Mouse (Mus musculus) common myeloid progenitor, adult 5-6 weeks (primary cell): ENCODE measurements around the gene Gpi1. TPM values are rescaled to one million over a fixed set of nuclear protein-coding genes. Genes with fewer than 3 reads are reported as not detected.
"Not testable (repeated sequence)": the region's sequence is repeated elsewhere in the genome, so short reads cannot be mapped to it uniquely, and the experiment has no call there.

Source experiments
- ATAC-seq: replicated peaks from 2 replicates; pipeline ENCODE4 v1.8.0; 2016; ENCODE audit warnings: low read depth, mild to moderate bottlenecking, moderate TSS enrichment, inconsistent platforms; ENCODE audit not compliant: poor library complexity, severe bottlenecking
- total RNA-seq: library from RNA; stranded (forward); fragments of 200-1000, 187-1606 nt; gene quantifications from 2 replicates; pipeline ENCODE4 v1.2.3, GENCODE M21; 2017

Gpi1 gene
- total RNA-seq, 1 experiment from 2014 or later, result 350 TPM

DNA sequence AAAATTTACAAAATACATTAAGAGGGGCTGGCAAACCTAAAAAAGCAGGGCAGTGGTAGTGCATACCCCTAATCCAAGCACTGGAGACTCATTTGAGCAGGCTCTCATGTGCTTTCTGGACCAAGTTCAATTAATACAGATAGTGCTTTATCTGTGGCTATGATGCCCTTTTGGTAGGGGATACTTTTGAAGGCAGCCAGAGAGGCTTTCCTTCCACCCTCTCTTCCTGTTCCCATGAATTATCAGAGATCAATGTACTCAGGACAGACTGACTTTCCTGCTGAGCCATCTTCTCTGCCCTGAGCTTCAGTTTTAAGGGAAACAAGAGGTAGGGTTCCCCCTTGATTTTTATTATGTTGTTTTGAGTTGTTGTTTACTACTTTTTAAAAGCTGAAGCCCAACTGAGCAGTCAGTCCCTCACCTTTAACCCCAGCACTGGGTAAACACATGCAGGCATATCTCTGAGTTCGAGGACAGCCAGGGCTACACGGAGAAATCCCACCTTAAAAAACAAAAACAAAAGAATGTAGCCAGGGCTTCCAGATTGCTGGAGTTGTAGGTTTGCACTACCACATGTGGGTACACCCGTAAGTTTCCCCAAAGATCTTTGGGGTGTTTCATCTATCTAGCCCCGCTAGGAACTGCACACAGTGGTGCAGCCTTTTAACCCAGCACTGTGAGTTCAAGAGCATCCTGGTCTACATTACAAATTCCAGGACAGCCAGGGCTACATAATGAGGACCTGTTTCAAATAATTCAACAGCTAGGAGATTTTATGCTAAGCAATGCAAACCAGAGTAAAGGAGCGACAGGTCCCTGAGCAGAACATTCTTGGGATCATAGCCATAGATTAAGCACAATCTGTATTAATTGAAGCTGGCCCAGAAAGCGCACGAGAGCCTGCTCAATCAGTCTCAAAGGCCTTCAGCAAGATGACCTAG is 2.9 kb upstream of the Gpi1 start:
- no peak for ATAC-seq

- ATAC-seq, result 0 out of 2 replicates have a peak, but pooled peaks have one; percentile 0
These were observed 435 bp downstream of the Gpi1 start for GRCm38 (mm10) chr7:34229691-34230111.

DNA sequence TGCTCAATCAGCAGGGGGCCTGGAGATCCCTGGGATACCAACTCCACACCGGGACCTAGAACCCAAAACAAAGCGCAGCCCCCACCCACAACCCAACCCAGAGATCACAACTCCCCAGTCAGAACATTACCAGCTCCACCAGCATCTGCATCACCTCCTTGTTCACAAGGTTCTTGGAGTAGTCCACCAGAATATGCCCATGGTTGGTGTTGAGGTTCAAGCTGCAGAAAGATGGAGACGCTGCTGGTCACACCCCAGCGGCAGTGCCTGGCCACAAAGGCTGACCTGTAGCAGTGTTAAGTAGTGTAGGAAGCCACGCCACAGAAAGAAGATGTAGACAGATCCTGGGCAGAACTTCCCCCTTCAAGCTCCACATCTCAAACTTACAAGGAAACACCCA is 983 bp downstream of the Gpi1 start:
- ATAC-seq, result no peak

DNA sequence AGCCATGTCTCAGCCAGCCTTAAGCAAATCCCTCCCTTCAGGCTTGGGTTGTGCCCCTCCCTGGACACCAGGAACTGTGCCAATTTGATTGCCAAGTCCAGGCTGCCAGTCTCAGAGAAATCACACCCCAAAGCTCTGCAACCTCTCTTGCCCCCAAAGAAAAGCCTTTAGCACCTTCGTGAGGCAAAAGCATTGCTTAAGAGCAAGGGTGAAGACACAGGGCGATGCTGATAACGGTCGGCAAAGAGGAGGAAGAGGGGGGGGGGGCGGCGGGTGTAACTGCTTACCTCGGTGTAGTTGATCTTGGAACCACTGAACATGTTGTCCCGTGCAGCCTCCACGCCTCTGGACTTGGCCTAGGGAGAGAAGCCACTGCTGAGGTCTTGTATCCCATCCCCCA is 1.5 kb downstream of the Gpi1 start:
- ATAC-seq, result peak; percentile 7; the same call in 1 of the 2 replicates

DNA sequence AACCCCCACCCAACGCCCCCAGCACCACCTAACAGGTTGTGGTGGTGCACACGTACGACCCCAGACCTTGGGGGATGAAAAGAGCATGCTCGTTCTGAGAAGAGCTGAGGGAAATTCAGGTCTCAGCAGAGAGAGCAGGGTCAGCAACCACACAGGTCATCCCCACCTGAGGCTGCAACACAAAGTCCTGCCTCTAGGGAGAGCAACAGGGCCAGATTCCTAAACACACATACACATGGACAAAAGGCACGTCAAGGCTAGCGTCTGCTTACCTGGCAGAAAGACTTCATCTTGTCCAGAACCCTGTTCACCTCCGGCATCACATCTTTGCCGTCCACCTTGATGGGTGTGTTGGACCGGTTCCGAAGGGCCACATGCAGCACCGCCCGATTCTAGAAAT is 3.3 kb downstream of the Gpi1 start:
- ATAC-seq, result no peak

- ATAC-seq, result no peak
These were observed 4.0 kb downstream of the Gpi1 start for GRCm38 (mm10) chr7:34226086-34226485.

- ATAC-seq, result no peak
These were observed 5.8 kb downstream of the Gpi1 start for GRCm38 (mm10) chr7:34224308-34224707.

DNA sequence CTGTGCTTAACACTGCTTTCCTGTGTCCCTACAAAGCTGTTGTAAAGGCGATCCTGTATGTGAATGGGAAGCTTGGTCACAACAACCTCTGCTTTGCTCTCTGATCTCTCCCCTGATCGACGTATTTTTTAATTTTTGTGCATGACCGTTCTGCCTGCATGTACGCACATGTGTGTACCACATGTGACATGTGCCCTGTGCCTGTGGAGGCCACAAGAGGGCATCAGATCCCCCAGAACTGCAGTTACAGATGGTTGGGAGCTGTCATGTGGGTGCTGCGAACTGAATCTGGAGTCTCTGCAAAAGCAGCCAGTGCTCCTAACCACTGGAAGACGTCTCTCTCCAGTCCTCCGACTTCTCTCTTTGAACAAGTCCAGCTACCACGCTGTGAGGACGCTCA is 7.8 kb downstream of the Gpi1 start:
- no peak for ATAC-seq

DNA sequence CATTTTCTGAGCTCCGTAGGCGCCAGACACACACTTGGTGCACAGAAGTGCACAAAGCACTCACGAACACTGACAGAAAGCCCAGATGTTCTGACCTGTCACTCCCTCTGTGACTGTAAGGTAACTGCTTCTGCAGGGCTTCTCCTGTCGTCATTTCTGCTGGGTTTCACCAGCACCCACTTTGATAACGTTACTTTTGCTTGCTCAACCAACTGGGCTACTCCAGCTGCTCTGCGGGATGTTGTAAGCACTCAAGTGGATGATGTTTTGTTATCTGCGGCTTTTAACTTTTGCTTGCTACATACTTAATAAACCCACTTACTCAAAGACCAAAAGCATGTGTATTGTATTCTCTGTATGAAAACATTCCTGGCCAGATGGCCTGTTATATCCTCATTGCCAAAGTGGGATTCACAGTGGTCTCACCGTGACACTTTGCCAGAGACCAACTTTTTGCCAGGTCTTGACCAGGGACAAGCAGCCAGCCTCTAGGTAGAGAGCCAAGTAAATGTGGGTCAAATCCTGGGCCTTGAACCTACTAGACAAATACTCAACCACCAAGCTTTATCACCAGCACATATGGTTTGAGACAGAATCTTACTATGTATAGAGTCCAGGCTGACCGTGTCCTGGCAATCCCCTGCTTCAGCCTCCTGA is 8.4 kb downstream of the Gpi1 start:
- no peak for ATAC-seq

DNA sequence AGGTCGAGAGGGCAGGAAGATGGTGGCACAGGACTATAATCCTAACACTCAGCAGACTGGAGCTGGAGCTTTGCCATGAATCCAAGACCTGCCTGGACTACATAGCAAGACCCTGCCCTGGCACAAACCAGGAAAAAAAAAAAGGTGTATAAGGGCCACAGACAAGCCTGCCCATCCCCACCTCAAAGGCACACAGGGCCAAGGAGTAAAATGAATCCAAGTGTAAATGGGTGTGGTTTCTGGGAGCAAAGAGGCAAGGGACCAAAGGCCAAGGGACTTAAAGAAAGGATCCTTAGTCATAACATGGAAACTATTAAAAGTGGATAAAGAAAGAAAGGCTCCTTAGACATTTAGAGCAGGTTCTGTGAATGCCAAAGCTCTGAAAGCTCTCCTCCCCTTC is 11.6 kb downstream of the Gpi1 start:
- ATAC-seq, result no peak

- no peak for ATAC-seq
These were observed 13.7 kb downstream of the Gpi1 start for GRCm38 (mm10) chr7:34216474-34216873.

GRCm38 (mm10) chr7:34215481-34215880 is 14.7 kb downstream of the Gpi1 start:
- ATAC-seq, result no peak

- ATAC-seq, result peak; percentile 93
These were observed 15.5 kb downstream of the Gpi1 start for GRCm38 (mm10) chr7:34214644-34215043.

DNA sequence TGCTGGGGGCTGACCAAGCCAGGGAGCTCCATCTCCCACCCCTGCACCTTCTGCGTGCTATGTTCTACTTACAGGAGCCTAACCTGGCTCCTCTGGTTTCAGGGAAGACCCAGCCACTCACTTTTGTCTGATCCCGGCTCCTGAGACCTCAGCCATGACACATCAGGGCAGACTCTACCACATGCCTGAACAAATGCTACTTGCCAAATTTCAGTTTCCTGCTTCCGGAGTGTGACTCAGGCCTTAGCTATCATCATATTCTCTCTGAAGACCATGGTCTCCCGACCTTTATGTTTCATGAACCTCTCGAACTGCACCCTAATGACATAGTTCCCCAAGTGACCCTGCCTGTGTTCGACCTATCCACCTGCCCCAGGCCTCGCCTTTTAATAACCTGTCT is 16.9 kb downstream of the Gpi1 start:
- ATAC-seq, result no peak

DNA sequence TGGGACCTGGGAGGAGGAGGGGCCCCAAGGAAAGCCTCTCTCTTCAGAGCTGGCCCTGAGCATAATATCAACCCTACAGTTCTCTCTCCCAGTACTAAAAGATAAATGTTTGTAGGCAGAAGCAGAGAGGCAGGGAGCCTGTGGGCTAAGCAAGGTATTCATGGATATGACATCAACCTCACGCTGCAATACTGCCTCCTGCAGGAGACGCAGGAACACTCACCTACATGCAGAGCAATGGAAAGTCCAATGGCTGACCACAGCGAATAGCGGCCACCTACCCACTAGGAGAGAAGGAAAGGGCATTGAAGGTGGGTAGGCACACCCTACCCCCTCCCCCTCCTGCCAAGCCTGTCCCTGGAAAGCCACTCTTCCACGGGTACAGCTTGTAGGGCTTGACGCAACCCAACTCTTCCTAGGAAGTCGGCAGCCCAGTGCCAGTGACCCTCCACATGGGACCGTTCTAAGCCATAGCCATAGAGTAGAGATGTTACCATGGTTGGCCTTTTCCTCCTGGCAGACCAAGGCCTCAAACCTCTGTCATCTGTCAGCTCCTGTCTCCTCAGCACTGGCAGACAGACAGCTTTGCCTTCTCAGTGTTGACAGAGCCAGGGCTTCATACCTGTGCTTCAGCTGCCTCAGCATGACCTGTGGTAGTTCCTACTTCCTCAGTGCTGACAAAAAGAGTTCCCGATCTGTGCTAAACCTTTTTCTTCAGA is 21.9 kb downstream of the Gpi1 start:
- peak; percentile 37 for ATAC-seq

DNA sequence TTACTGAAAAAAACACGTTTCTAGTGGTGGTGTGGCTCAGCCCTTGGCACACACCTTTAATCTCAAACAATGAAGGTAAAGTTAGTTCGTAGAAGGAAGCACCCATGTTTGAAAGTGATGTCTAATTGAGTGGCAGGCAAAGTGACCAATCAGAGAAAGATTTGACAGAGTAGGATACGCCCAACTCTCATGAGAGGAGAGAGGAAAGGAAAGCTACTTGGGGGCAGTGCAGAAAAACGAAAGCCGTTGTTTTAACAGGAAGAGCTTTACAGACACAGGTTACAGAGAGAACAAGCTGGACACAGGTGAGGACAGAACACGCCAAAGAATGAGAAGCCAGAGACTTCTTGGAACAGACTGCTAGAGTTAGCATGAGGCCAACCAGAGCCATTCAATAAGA is 23.8 kb downstream of the Gpi1 start:
- no peak for ATAC-seq

- not testable (repeated sequence) for ATAC-seq
These were observed 28.0 kb downstream of the Gpi1 start for GRCm38 (mm10) chr7:34202147-34202546.

DNA sequence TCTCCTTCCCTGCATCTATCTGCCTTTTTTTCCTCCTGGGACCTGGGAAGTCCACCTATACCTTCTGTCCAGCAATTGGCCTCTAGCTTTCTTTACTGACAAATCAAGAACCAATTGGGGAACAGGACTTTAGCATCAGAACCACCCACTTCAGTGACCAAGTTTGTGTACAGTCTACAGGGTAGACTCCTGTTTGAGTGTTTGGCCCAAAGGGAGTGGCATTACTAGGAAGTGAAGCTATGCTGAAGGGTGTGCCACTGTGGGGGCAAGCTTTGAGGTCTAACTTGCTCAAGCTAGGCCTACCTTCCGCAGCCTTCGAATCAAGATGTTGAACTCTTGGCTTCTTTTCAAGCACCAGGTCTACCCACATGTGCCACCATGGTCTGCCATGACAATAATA is 29.3 kb downstream of the Gpi1 start:
- ATAC-seq, result no peak

DNA sequence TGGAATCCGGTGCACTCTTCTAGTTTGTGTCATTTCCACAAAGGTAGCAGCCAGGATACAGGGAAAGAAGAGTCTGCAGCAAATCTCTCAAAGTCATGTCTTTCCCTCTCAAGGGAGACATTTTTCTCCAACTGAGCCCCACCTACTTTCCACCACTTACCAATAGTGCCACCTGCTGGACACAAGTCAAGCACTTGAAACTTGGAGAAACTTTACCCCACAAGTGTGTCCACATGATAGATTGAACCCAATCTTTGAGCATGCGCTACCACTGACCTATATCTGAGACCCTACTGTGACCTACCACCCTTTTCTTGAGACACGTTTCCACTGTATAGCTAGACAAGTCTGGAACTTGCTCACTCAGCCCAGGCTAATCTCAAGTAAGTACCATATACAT is 31.8 kb downstream of the Gpi1 start:
- peak; percentile 70 for ATAC-seq
